In the genomic region with DNA sequence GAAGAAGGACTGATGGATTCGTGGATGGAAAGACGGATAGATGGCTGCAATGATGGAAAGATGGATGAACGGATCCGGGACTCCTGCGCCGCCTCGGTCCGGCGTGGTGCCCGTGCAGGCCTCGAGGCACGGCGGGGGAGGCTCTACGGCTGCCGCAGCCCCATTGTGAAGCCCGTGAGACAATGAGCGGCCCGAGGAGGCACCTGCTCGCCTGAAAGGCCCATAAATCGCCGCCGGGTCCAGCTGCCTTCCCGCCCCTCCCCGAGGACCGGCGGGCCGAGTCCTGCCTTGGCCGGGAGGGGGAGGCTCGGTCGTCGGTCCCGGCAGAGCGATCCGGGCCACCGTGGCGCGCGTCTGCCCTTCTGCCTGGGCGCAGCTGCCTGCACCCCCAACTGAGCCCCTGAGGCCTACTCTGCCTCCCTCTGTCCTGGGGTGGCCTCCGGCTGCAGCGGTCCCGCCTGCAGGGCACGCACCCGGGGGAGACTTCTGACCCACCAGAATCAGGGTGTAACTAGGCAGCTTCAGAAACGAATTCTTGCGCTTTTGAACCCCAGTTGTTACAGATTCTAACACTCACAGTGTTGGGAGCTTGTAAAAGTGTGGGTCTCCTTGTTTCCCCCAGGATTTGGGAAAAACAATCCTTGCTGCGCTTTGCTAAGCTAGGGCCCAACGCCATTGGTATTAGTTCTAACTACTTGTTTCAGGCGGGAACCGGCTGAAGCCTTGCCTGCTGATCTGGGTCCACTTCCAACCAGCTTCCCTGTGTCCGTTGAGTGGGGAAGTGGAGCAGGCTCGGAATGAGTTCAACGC, we compare ENCODE assay signal across 8 mouse cellular contexts. TPM values are rescaled to one million over a fixed set of nuclear protein-coding genes. Genes with fewer than 3 reads are reported as not detected.
A peak's percentile ranks its signal among the peaks of the same experiment; 100 is the strongest.
DNase-seq lines count a peak whose midpoint lies in the region; ATAC-seq and TF ChIP-seq lines count a peak whose summit lies in the region.

No protein-coding gene starts in this region.

- H3K4me2 ChIP-seq in embryonic facial prominence, embryonic 11.5 days (ENCODE audit: low read depth, low read length): peak overlapping the region; percentile 67
- peak overlapping the region; percentile 64 for H3K4me2 ChIP-seq in hindbrain, postnatal 0 days (ENCODE audit: low read depth, low read length)
- peak overlapping the region; percentile 69 for H3K4me2 ChIP-seq in midbrain, embryonic 15.5 days

- ATAC-seq in embryonic facial prominence, embryonic 11.5 days (replicated peaks; ENCODE audit: insufficient number of reproducible peaks, low FRiP score, low TSS enrichment, low read depth): peak; percentile 41; the same call in 1 of the 2 replicates
- peak; percentile 53; the same call in 1 of the 2 replicates for ATAC-seq in hindbrain, postnatal 0 days
- ATAC-seq in midbrain, embryonic 15.5 days (replicated peaks): peak; percentile 66

- TF ChIP-seq CTCF in kidney, adult 2 months (conservative IDR thresholded peaks at IDR 0.05; ENCODE audit: insufficient read depth, insufficient read length, low read depth, low read length): no peak
- no peak for TF ChIP-seq CTCF in hindbrain, postnatal 0 days (IDR thresholded peaks at IDR 0.05; ENCODE audit: low read depth)

- H3K9ac ChIP-seq in embryonic facial prominence, embryonic 11.5 days (replicated peaks; ENCODE audit: low read length): peak overlapping the region; percentile 57
- H3K9ac ChIP-seq in hindbrain, postnatal 0 days (replicated peaks; ENCODE audit: low read length): peak overlapping the region; percentile 47
- H3K9ac ChIP-seq in midbrain, embryonic 15.5 days: peak overlapping the region; percentile 42

- H3K4me1 ChIP-seq in kidney, adult 2 months (ENCODE audit: control insufficient read depth, insufficient read depth, low read length): no peaks in the 10 kb centered on the region
- peaks cover 5% of the 10 kb centered on the region; the same call in 1 of the 2 replicates for H3K4me1 ChIP-seq in embryonic facial prominence, embryonic 11.5 days (ENCODE audit: control insufficient read depth, insufficient read depth, low read length)
- H3K4me1 ChIP-seq in hindbrain, postnatal 0 days (ENCODE audit: insufficient read depth, low read length): peaks cover 7% of the 10 kb centered on the region; the same call in 1 of the 2 replicates
- peaks cover 16% of the 10 kb centered on the region for H3K4me1 ChIP-seq in midbrain, embryonic 15.5 days

- no peak overlapping the region for H3K27ac ChIP-seq in kidney, adult 2 months (ENCODE audit: insufficient read depth, low read depth, low read length)
- H3K27ac ChIP-seq in embryonic facial prominence, embryonic 11.5 days (replicated peaks; ENCODE audit: low read depth, low read length): peak overlapping the region; percentile 41; the same call in 1 of the 2 replicates
- H3K27ac ChIP-seq in hindbrain, postnatal 0 days: peak overlapping the region; percentile 4; the same call in 1 of the 2 replicates
- peak overlapping the region; percentile 67 for H3K27ac ChIP-seq in midbrain, embryonic 15.5 days

- TF ChIP-seq POLR2A in kidney, adult 2 months (IDR thresholded peaks at IDR 0.05; ENCODE audit: low read depth, low read length): no peak

- no peaks in the 10 kb centered on the region for H3K36me3 ChIP-seq in kidney, adult 2 months (ENCODE audit: control insufficient read depth, insufficient read depth, low read length)
- H3K36me3 ChIP-seq in embryonic facial prominence, embryonic 11.5 days (replicated peaks; ENCODE audit: control insufficient read depth, insufficient read depth, low read depth, low read length): no peaks in the 10 kb centered on the region
- H3K36me3 ChIP-seq in hindbrain, postnatal 0 days (ENCODE audit: insufficient read depth, low read length): no peaks in the 10 kb centered on the region
- no peaks in the 10 kb centered on the region for H3K36me3 ChIP-seq in midbrain, embryonic 15.5 days (replicated peaks)

- no peak for DNase-seq in kidney, adult 2 months
- DNase-seq in kidney, postnatal 14 days: no peak
- peak; percentile 40 for DNase-seq in embryonic facial prominence, embryonic 11.5 days (ENCODE audit: low spot score)
- DNase-seq in hindbrain, postnatal 0 days (ENCODE audit: low spot score): peak; percentile 24
- no peak for DNase-seq in layer of hippocampus, postnatal 25 days (ENCODE audit: extremely low spot score in 1 of 2, low spot score in 1 of 2)
- DNase-seq in frontal cortex, postnatal 10 days (ENCODE audit: low spot score in 2 of 2): no peak
- DNase-seq in left cerebral cortex, postnatal 25 days (ENCODE audit: low spot score in 2 of 2): no peak

- no peaks in the 10 kb centered on the region for H3K9me3 ChIP-seq in embryonic facial prominence, embryonic 11.5 days (replicated peaks; ENCODE audit: control insufficient read depth, low read length)
- no peaks in the 10 kb centered on the region for H3K9me3 ChIP-seq in hindbrain, postnatal 0 days (ENCODE audit: low read length)
- no peaks in the 10 kb centered on the region for H3K9me3 ChIP-seq in midbrain, embryonic 15.5 days

- intact Hi-C loops in left cerebral cortex, postnatal 25 days (cut with DNase I): no loop called here

- 11% methylated on average over 53 of the region's 53 CpGs for WGBS in kidney, adult 2 months
- WGBS in embryonic facial prominence, embryonic 11.5 days: 4% methylated on average over 40 of the region's 53 CpGs
- 9% methylated on average over 44 of the region's 53 CpGs for WGBS in hindbrain, postnatal 0 days
- WGBS in midbrain, embryonic 15.5 days: 6% methylated on average over 52 of the region's 53 CpGs

- H3K27me3 ChIP-seq in kidney, adult 2 months (replicated peaks; ENCODE audit: control insufficient read depth, insufficient read depth, low read length): 0 out of 2 replicates have a peak, but pooled peaks cover 2% of the 10 kb centered on the region
- peaks cover 18% of the 10 kb centered on the region for H3K27me3 ChIP-seq in embryonic facial prominence, embryonic 11.5 days (ENCODE audit: control insufficient read depth, insufficient read depth, low read length)
- 0 out of 2 replicates have a peak, but pooled peaks cover 6% of the 10 kb centered on the region for H3K27me3 ChIP-seq in hindbrain, postnatal 0 days (ENCODE audit: insufficient read depth, low read length)
- peaks cover 17% of the 10 kb centered on the region; the same call in 1 of the 2 replicates for H3K27me3 ChIP-seq in midbrain, embryonic 15.5 days (replicated peaks)

- peak overlapping the region; percentile 20 for H3K4me3 ChIP-seq in kidney, adult 2 months (ENCODE audit: insufficient read depth, low read depth, low read length)
- H3K4me3 ChIP-seq in embryonic facial prominence, embryonic 11.5 days (ENCODE audit: low read depth, low read length): peak overlapping the region; percentile 30
- peak overlapping the region; percentile 33 for H3K4me3 ChIP-seq in hindbrain, postnatal 0 days (ENCODE audit: low read length)
- peak overlapping the region; percentile 37 for H3K4me3 ChIP-seq in midbrain, embryonic 15.5 days

RNA-seq across cellular contexts. Expression of a gene that starts 15.0 kb away (rescaled TPM):
- polyA plus RNA-seq in kidney, adult 2 months (2012; rRNA removed): 30.8 and 31.0 TPM in 2 replicates
- 1,085 and 1,117 TPM in 2 replicates for polyA plus RNA-seq in embryonic facial prominence, embryonic 11.5 days (2014; fragmentation: Nextera tagmentation; extraction: Ambion mirVana)
- total RNA-seq in hindbrain, postnatal 0 days (2014; rRNA removed): 127 and 139 TPM in 2 replicates
- polyA plus RNA-seq in hindbrain, postnatal 0 days (2015; fragmentation: Nextera tagmentation; extraction: Ambion mirVana): 144 and 150 TPM in 2 replicates
- polyA plus RNA-seq in midbrain, embryonic 15.5 days (2015; fragmentation: Nextera tagmentation; extraction: Ambion mirVana): 288 and 345 TPM in 2 replicates
- 1 to 10 TPM; 6.8 to 8.7 TPM for total RNA-seq in layer of hippocampus, postnatal 25 days (2021)
- 10 to 100 TPM; 10.7 to 11.4 TPM for total RNA-seq in left cerebral cortex, postnatal 25 days (2021)

RNA-seq across cellular contexts. Expression of a gene that starts 27.7 kb away (rescaled TPM):
- polyA plus RNA-seq in kidney, adult 2 months (2012; rRNA removed): 1,125 and 1,412 TPM in 2 replicates
- 0.58 and 1.0 TPM in 2 replicates for polyA plus RNA-seq in embryonic facial prominence, embryonic 11.5 days (2014; fragmentation: Nextera tagmentation; extraction: Ambion mirVana)
- 0.58 and 1.8 TPM in 2 replicates for total RNA-seq in hindbrain, postnatal 0 days (2014; rRNA removed)
- polyA plus RNA-seq in hindbrain, postnatal 0 days (2015; fragmentation: Nextera tagmentation; extraction: Ambion mirVana): 0.90 and 1.2 TPM in 2 replicates
- 0.97 and 1.0 TPM in 2 replicates for polyA plus RNA-seq in midbrain, embryonic 15.5 days (2015; fragmentation: Nextera tagmentation; extraction: Ambion mirVana)
- under 1 TPM in 1 of 2 experiments, not detected in 1; 0.20 TPM for total RNA-seq in layer of hippocampus, postnatal 25 days (2021)
- under 1 TPM in 1 of 2 experiments, not detected in 1; 0.78 TPM for total RNA-seq in left cerebral cortex, postnatal 25 days (2021)

RNA-seq across cellular contexts. Expression of a gene that starts 57.1 kb away (rescaled TPM):
- polyA plus RNA-seq in kidney, adult 2 months (2012; rRNA removed): 46.6 and 50.2 TPM in 2 replicates
- 2.8 and 2.9 TPM in 2 replicates for polyA plus RNA-seq in embryonic facial prominence, embryonic 11.5 days (2014; fragmentation: Nextera tagmentation; extraction: Ambion mirVana)
- 0.52 TPM in 1 of 2 replicates, not detected in the other for total RNA-seq in hindbrain, postnatal 0 days (2014; rRNA removed)
- polyA plus RNA-seq in hindbrain, postnatal 0 days (2015; fragmentation: Nextera tagmentation; extraction: Ambion mirVana): 0.66 and 0.73 TPM in 2 replicates
- 0.51 and 0.66 TPM in 2 replicates for polyA plus RNA-seq in midbrain, embryonic 15.5 days (2015; fragmentation: Nextera tagmentation; extraction: Ambion mirVana)
- not detected for total RNA-seq in layer of hippocampus, postnatal 25 days (2021)
- not detected for total RNA-seq in left cerebral cortex, postnatal 25 days (2021)

Comparison
In these comparisons a context has a peak if more than half of its experiments do, and no peak if none do; other contexts are left out.
1. DNase-seq: peak in embryonic facial prominence, embryonic 11.5 days (single experiment) and hindbrain, postnatal 0 days (single experiment); none in kidney, adult 2 months (single experiment), kidney, postnatal 14 days (single experiment), layer of hippocampus, postnatal 25 days (0 of 2), frontal cortex, postnatal 10 days (0 of 2) and left cerebral cortex, postnatal 25 days (0 of 2).
2. RNA of a gene that starts 27.7 kb away (polyA plus RNA-seq): 1,125 to 1,412 TPM in kidney, adult 2 months; 0.97 to 1.0 TPM in midbrain, embryonic 15.5 days, 0.90 to 1.2 TPM in hindbrain, postnatal 0 days and 0.58 to 1.0 TPM in embryonic facial prominence, embryonic 11.5 days; every median in the first group is over 100 times any median in the second.
3. RNA of a gene that starts 57.1 kb away (polyA plus RNA-seq): 46.6 to 50.2 TPM in kidney, adult 2 months; 2.8 to 2.9 TPM in embryonic facial prominence, embryonic 11.5 days, 0.66 to 0.73 TPM in hindbrain, postnatal 0 days and 0.51 to 0.66 TPM in midbrain, embryonic 15.5 days; every median in the first group is over 10 times any median in the second.
4. Peak in every context shown above with its lines, with median percentiles within 50 percentile points of each other: H3K4me3 ChIP-seq, ATAC-seq, H3K4me2 ChIP-seq and H3K9ac ChIP-seq.